Mouse (Mus musculus) kidney, postnatal 4 days (tissue): ENCODE measurements around the gene Srebf2.
"Not testable (repeated sequence)": the region's sequence is repeated elsewhere in the genome, so short reads cannot be mapped to it uniquely, and the experiment has no call there.

Source experiments
- DNase-seq, 2 experiments: peaks; one replicate each; pipeline ENCODE4 v3.0.0; 2021; ENCODE audit warnings: mixed read lengths in 2 of 2

The Srebf2 gene

GRCm38 (mm10) chr15:82230098-82230611 lies 83.2 kb downstream of the Srebf2 start:
- no peak for DNase-seq

GRCm38 (mm10) chr15:82231100-82231499 lies 84.1 kb downstream of the Srebf2 start:
- DNase-seq: no peak

GRCm38 (mm10) chr15:82231591-82232378 lies 84.8 kb downstream of the Srebf2 start:
- no peak for DNase-seq

DNA sequence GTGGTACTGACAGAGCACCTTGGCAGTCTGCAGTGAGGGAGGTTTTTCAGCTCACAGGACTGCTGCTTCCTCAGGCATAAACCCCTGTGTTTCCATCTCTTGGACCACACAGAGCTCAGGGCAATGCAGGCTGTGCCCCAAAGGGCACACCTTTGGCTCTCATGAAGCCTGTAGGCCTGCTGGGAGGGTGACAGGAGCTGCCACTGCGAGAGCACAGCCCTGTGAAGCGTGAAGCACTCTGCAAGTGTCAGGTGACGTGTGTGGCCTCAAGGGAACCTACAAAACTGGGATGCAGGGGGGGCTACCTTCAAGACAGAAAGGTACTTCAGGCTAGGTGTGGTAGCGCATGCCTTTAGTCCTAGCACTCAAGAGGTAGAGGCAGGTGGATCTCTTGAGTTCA lies 85.7 kb downstream of the Srebf2 start:
- no peak for DNase-seq

DNA sequence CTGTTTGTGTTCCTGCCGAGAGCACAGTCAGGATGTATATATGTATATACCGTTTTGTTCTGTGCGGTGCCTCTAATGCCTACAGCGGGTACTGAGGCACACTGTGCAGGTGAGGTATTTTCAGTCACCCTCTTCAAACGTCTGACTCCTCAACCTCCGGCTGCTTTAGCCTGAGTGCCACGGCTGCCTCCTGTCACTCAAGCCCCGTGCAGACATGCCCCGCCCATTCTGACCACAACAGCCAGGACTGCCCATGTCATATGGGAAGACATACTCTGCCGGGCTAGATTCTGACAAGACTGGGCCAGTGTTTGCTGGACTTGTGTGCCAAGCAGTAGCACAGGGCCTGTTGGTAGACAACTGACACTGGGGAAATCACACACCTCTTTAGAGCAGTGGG lies 88.7 kb downstream of the Srebf2 start:
- DNase-seq: no peak

- DNase-seq: peak; percentile 86 to 87
Observed at GRCm38 (mm10) chr15:82236565-82236964, 89.6 kb downstream of the Srebf2 start.

DNA sequence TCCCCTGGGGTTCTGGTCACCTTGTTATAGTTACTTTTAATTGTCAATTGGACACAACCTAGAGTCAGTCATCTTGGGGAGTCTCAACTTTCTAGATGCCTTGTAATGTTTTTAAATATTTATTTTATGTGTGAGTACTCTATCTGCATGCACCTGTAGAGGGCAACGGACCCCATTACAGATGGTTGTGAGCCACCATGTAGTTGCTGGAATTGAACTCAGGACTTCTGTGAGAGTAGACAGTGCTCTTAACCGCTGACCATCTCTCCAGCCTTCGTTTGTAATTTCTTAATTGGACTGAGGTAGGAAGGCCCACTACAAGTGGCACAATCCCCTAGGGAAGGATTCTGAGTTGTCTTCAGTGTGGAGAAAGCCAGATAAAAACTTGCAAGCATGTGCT lies 96.3 kb downstream of the Srebf2 start:
- no peak for DNase-seq

DNA sequence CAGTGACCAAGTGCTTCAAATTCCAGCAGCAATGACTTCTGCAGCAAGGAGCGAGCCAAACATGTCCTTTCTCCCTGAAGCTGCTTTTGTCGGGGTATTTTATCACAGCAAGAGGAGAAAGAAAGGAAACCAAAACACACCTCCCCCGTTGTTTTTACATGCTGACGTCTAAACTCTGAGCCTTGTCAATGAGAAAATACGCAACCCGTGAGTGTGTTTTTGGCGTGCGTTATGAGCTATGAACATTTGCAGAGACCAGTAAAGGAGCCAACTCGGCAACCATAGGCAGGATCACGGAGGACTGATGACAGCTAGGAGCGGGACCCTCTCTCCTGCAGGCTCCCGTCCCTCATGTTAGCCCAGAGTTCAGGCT lies 96.7 kb downstream of the Srebf2 start:
- no peak for DNase-seq

DNA sequence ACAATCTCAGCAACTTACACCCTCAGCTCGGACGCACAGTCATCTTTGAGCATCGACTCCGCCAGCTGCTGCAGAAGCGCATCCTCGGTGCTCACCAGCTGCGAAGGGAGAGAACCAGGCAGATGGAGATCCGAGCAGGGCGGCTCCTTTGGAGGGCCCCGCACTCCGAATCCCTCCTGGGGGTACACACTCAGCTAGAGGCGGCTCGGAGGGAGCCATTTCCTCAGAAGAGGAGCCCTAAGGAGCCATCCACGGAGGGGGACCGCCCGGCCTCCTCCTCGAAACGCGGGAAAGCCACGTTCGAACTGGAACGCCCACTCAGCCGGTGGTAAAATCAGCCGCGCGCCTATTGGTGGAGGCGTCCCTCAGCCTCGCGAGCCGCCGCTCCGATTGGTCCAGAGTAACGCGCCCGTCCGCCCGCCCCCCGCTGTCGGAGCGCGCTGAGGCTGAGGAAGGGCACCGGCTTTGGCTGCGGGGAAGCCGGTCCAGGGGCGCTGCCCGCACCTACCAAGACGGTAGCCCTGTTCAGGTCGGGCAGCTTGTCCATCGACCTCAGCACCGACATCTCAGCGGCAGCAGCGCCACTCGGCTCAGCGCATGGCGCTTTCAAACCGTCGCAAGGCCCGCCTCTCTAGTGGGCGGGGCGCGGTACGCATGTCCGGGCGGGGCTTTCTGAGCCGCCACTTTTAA lies 97.3 kb downstream of the Srebf2 start, which contains the start of gene Cenpm:
Gene Cenpm (minus strand): TSS at position 634 of the 690 bp plus-strand sequence.
- peak; percentile 96 to 97 for DNase-seq

DNA sequence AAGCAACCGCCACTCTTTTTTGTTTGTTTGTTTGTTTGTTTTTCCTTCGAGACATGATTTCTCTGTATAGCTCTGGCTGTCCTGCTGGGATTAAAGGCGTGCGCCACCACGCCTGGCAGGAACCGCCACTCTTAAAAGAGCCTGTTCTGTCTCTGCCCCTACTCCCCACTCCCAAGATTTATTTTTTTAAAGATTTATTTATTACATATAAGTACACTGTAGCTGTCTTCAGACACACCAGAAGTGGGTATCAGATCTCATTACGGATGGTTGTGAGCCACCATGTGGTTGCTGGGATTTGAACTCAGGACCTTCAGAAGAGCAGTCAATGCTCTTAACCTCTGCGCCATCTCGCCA lies 97.8 kb downstream of the Srebf2 start:
- DNase-seq: not testable (repeated sequence)

- no peak for DNase-seq
Observed at GRCm38 (mm10) chr15:82247131-82247776, 100.3 kb downstream of the Srebf2 start.

GRCm38 (mm10) chr15:82251579-82251978 lies 104.6 kb downstream of the Srebf2 start:
- no peak for DNase-seq

- DNase-seq: no peak
Observed at GRCm38 (mm10) chr15:82252097-82252496, 105.1 kb downstream of the Srebf2 start, which contains the start of gene 1500009C09Rik. Gene 1500009C09Rik (plus strand): TSS chr15:82252397.
